Mouse (Mus musculus): ENCODE results near the gene Tmem131. TPM values are rescaled to one million over a fixed set of nuclear protein-coding genes. Genes with fewer than 3 reads are reported as not detected.

The Tmem131 gene
- polyA plus RNA-seq, 1 experiment: 12.2 TPM

DNA sequence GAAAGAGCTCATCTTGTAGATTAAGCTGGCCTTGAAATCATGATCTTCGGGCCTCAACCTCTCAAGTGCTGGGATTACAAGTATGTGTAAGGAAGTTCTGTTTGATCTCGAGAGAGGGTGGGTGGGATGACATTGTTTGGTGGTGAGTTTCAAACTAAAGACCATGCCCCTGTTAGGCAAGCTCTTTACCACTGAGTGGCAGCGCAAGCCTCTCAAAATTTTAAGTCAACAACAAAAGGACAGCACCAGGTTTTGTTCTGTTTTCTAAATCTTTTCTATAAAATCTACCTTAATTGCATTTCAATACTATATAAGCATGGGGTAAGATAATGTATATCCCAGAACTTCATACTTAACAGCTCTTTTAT is 39.4 kb downstream of the Tmem131 start:
- Histone ChIP-seq H3K4me2 (ENCODE audit: low read depth) (no peak overlapping the region), H3K4me3 (no peak overlapping the region), H3K27me3 (ENCODE audit: control insufficient read depth, insufficient read depth, insufficient read length) (no peaks in the 10 kb centered on the region), H3ac (ENCODE audit: control insufficient read depth, insufficient read length) (no peak overlapping the region), H3K36me3 (ENCODE audit: control insufficient read depth, insufficient read depth) (no peaks in the 10 kb centered on the region), H3K79me2 (ENCODE audit: control insufficient read depth, insufficient read depth) (peaks cover 44% of the 10 kb centered on the region)
- TF ChIP-seq REST (IDR thresholded peaks at IDR 0.05; ENCODE audit: insufficient read depth, insufficient read length) (no peak), POLR2AphosphoS2 (IDR thresholded peaks at IDR 0.05; ENCODE audit: insufficient read length, low read depth) (no peak), TCF3 (IDR thresholded peaks at IDR 0.05; ENCODE audit: insufficient read length, low read depth) (no peak), SRF (IDR thresholded peaks at IDR 0.05; ENCODE audit: control insufficient read depth, insufficient read length, low read depth) (no peak), MAX (IDR thresholded peaks at IDR 0.05; ENCODE audit: low read depth) (no peak), MYOD1 (IDR thresholded peaks at IDR 0.05; ENCODE audit: control insufficient read depth in 1 of 3, insufficient read length in 2 of 3, low read depth in 2 of 3) (no peak), POLR2A (IDR thresholded peaks at IDR 0.05; ENCODE audit: insufficient read length, low read depth) (no peak), E2F4 (IDR thresholded peaks at IDR 0.05; ENCODE audit: insufficient read depth) (no peak), TCF12 (IDR thresholded peaks at IDR 0.05; ENCODE audit: insufficient read depth, poor library complexity, severe bottlenecking) (no peak), CEBPB (IDR thresholded peaks at IDR 0.05; ENCODE audit: insufficient read depth, poor library complexity, severe bottlenecking) (no peak), USF1 (IDR thresholded peaks at IDR 0.05; ENCODE audit: low read depth) (no peak), MYOG (IDR thresholded peaks at IDR 0.05; ENCODE audit: control insufficient read depth in 1 of 3, insufficient read depth in 1 of 3, insufficient read length in 2 of 3, low read depth in 2 of 3) (no peak)

- TF ChIP-seq CEBPB (IDR thresholded peaks at IDR 0.05; ENCODE audit: insufficient read depth, poor library complexity, severe bottlenecking): no peak
- no peak for TF ChIP-seq E2F4 (IDR thresholded peaks at IDR 0.05; ENCODE audit: insufficient read depth)
- TF ChIP-seq TCF3 (IDR thresholded peaks at IDR 0.05; ENCODE audit: insufficient read length, low read depth): no peak
- no peak for TF ChIP-seq POLR2AphosphoS2 (IDR thresholded peaks at IDR 0.05; ENCODE audit: insufficient read length, low read depth)
- TF ChIP-seq TCF12 (IDR thresholded peaks at IDR 0.05; ENCODE audit: insufficient read depth, poor library complexity, severe bottlenecking): no peak
- no peak for TF ChIP-seq POLR2A (IDR thresholded peaks at IDR 0.05; ENCODE audit: insufficient read length, low read depth)
- Histone ChIP-seq H3K79me2 (ENCODE audit: control insufficient read depth, insufficient read depth) (peaks cover 44% of the 10 kb centered on the region), H3K4me2 (ENCODE audit: low read depth) (no peak overlapping the region)
Measured at GRCm38 (mm10) chr1:36903376-36904083, 39.9 kb downstream of the Tmem131 start.

DNA sequence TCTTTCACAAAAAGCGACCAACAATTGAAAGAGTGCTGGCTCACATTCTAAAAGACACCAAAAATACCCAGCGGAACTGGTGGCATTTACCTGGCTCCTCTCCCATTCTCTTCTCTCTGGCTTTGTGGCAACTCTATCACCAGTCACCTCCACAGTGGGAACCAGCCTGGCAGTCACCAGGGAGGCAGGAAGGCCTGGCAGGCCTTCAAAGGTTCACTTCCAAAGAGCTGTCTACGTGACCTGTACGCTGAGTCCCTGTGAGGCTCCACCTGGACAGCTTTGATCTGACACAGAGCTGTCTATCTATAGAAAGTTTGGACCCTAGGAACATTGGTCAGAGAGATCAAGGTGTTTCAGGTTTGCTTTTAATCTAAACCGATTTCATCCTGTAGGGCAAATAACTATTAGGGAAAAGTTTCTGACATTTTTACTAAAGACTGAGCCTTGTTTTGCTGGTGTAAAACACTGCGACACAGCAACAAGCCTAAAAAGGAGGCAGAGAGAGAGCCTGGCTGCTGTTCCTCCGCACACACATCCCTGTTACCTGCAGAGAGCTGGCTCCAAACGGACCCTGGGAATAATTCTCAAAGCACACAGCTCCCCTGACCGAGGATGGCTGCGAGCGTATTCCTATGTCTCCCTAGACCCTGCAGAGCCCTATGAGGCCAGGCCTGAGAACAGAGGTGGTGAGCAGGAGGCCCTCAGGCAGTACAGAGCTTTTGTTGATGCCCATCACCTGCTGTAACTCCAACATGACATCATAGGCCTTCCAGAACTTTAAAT is 40.7 kb downstream of the Tmem131 start:
- Histone ChIP-seq H3K4me3 (no peak overlapping the region), H3K36me3 (ENCODE audit: control insufficient read depth, insufficient read depth) (no peaks in the 10 kb centered on the region), H3K4me2 (ENCODE audit: low read depth) (no peak overlapping the region), H3K79me2 (ENCODE audit: control insufficient read depth, insufficient read depth) (peaks cover 44% of the 10 kb centered on the region), H3ac (ENCODE audit: control insufficient read depth, insufficient read length) (no peak overlapping the region), H3K27me3 (ENCODE audit: control insufficient read depth, insufficient read depth, insufficient read length) (no peaks in the 10 kb centered on the region)
- no peak for TF ChIP-seq CEBPB (IDR thresholded peaks at IDR 0.05; ENCODE audit: insufficient read depth, poor library complexity, severe bottlenecking)
- no peak for TF ChIP-seq POLR2AphosphoS2 (IDR thresholded peaks at IDR 0.05; ENCODE audit: insufficient read length, low read depth)
- TF ChIP-seq MYOG (IDR thresholded peaks at IDR 0.05; ENCODE audit: control insufficient read depth in 1 of 3, insufficient read depth in 1 of 3, insufficient read length in 2 of 3, low read depth in 2 of 3): no peak
- TF ChIP-seq MYOD1 (IDR thresholded peaks at IDR 0.05; ENCODE audit: control insufficient read depth in 1 of 3, insufficient read length in 2 of 3, low read depth in 2 of 3): no peak
- TF ChIP-seq TCF3 (IDR thresholded peaks at IDR 0.05; ENCODE audit: insufficient read length, low read depth): no peak
- no peak for TF ChIP-seq POLR2A (IDR thresholded peaks at IDR 0.05; ENCODE audit: insufficient read length, low read depth)
- no peak for TF ChIP-seq USF1 (IDR thresholded peaks at IDR 0.05; ENCODE audit: low read depth)
- no peak for TF ChIP-seq REST (IDR thresholded peaks at IDR 0.05; ENCODE audit: insufficient read depth, insufficient read length)
- TF ChIP-seq MAX (IDR thresholded peaks at IDR 0.05; ENCODE audit: low read depth): no peak
- no peak for TF ChIP-seq TCF12 (IDR thresholded peaks at IDR 0.05; ENCODE audit: insufficient read depth, poor library complexity, severe bottlenecking)
- no peak for TF ChIP-seq SRF (IDR thresholded peaks at IDR 0.05; ENCODE audit: control insufficient read depth, insufficient read length, low read depth)
- TF ChIP-seq E2F4 (IDR thresholded peaks at IDR 0.05; ENCODE audit: insufficient read depth): no peak

More at GRCm38 (mm10) chr1:36903376-36904083, 39.9 kb downstream of the Tmem131 start:
- H3ac ChIP-seq (ENCODE audit: control insufficient read depth, insufficient read length): no peak overlapping the region
- no peaks in the 10 kb centered on the region for H3K36me3 ChIP-seq (ENCODE audit: control insufficient read depth, insufficient read depth)
- H3K27me3 ChIP-seq (ENCODE audit: control insufficient read depth, insufficient read depth, insufficient read length): no peaks in the 10 kb centered on the region
- H3K4me3 ChIP-seq: no peak overlapping the region

DNA sequence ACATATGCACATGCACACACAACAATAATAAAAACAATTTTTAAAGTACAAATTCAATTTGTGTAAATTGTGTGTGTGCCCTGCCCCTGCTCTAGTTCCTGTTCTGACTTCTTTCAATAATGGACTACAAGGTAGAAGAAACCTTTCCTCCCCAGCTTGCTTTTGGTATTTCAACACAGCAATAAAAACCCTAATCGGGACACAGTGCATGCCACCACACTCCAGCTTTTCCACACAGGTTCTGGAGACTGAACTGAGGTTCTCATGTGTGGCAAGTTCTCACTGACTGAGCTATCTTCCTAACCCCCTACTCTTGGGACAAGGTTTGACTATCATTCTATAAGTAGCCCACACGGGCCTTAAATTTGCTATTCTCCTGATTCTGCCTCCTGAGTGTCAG is 43.8 kb downstream of the Tmem131 start:
- Histone ChIP-seq H3K4me2 (ENCODE audit: low read depth) (no peak overlapping the region), H3K4me3 (no peak overlapping the region), H3ac (ENCODE audit: control insufficient read depth, insufficient read length) (no peak overlapping the region), H3K27me3 (ENCODE audit: control insufficient read depth, insufficient read depth, insufficient read length) (no peaks in the 10 kb centered on the region), H3K79me2 (ENCODE audit: control insufficient read depth, insufficient read depth) (peaks cover 51% of the 10 kb centered on the region), H3K36me3 (ENCODE audit: control insufficient read depth, insufficient read depth) (no peaks in the 10 kb centered on the region)
- TF ChIP-seq REST (IDR thresholded peaks at IDR 0.05; ENCODE audit: insufficient read depth, insufficient read length) (no peak), POLR2A (IDR thresholded peaks at IDR 0.05; ENCODE audit: insufficient read length, low read depth) (no peak), TCF12 (IDR thresholded peaks at IDR 0.05; ENCODE audit: insufficient read depth, poor library complexity, severe bottlenecking) (no peak), MYOG (IDR thresholded peaks at IDR 0.05; ENCODE audit: control insufficient read depth in 1 of 3, insufficient read depth in 1 of 3, insufficient read length in 2 of 3, low read depth in 2 of 3) (no peak), POLR2AphosphoS2 (IDR thresholded peaks at IDR 0.05; ENCODE audit: insufficient read length, low read depth) (no peak), E2F4 (IDR thresholded peaks at IDR 0.05; ENCODE audit: insufficient read depth) (no peak), MYOD1 (IDR thresholded peaks at IDR 0.05; ENCODE audit: control insufficient read depth in 1 of 3, insufficient read length in 2 of 3, low read depth in 2 of 3) (no peak), CEBPB (IDR thresholded peaks at IDR 0.05; ENCODE audit: insufficient read depth, poor library complexity, severe bottlenecking) (no peak), TCF3 (IDR thresholded peaks at IDR 0.05; ENCODE audit: insufficient read length, low read depth) (no peak), USF1 (IDR thresholded peaks at IDR 0.05; ENCODE audit: low read depth) (no peak), MAX (IDR thresholded peaks at IDR 0.05; ENCODE audit: low read depth) (no peak), SRF (IDR thresholded peaks at IDR 0.05; ENCODE audit: control insufficient read depth, insufficient read length, low read depth) (no peak)

Data from myocyte (in vitro differentiated cells).